Mouse (Mus musculus) liver, adult 2 months (tissue): ENCODE results near the gene Gm11214.

ENCODE experiments used
- CTCF ChIP-seq: fragments of 200-500 bp; IDR thresholded peaks from 2 replicates; pipeline ENCODE4 v1.5.1; 2011; ENCODE audit warnings: low read depth, low read length, control low read depth
- POLR2A ChIP-seq: fragments of 200-500 bp; IDR thresholded peaks from 2 replicates; pipeline ENCODE4 v1.6.1; 2011; ENCODE audit warnings: low read length, control low read depth; ENCODE audit not compliant: insufficient read depth; ENCODE audit errors: extremely low read depth

DNA sequence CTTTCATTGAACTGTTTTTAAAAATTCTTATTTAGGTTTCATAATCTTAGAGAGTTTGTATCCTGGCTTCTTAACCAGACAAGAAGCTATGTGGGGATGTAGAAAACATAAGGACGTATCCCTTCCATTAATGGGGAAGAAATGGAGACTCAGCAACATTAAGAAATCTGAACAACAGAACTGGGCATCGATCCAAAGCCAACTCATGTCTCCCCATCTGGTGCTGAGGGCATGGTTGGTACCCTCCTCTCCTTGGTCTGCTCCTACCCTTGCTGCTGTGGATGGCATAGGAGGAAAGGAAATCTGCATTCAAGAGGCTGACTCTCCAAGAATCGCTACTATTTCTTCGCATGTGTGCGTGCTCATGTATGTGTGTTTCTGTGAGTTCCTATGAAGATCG is 20.5 kb upstream of the Gm11214 start:
- TF ChIP-seq CTCF (no peak), POLR2A (no peak)
